Mouse (Mus musculus): ENCODE results near the gene Itprip. TPM values are rescaled to one million over a fixed set of nuclear protein-coding genes. Genes with fewer than 3 reads are reported as not detected.

Itprip gene
- 1 to 10 TPM; 1.0 to 1.2 TPM for total RNA-seq (2021)

- DNase-seq (ENCODE audit: extremely low spot score in 1 of 2, low spot score in 1 of 2) = peak; percentile 45 to 48
Observed at GRCm38 (mm10) chr19:47919126-47919965, at the start of gene Itprip, which contains the start of gene Cfap43. Gene Itprip (minus strand): TSS chr19:47919299. Gene Cfap43 (minus strand): TSS chr19:47919287.

GRCm38 (mm10) chr19:47958181-47958580 is 39.1 kb upstream of the Itprip start:
- no peak for DNase-seq (ENCODE audit: extremely low spot score in 1 of 2, low spot score in 1 of 2)

GRCm38 (mm10) chr19:47953169-47953568 is 34.1 kb upstream of the Itprip start:
- DNase-seq (ENCODE audit: extremely low spot score in 1 of 2, low spot score in 1 of 2) = no peak

- no peak for DNase-seq (ENCODE audit: extremely low spot score in 1 of 2, low spot score in 1 of 2)
Observed at GRCm38 (mm10) chr19:47950946-47951345, 31.8 kb upstream of the Itprip start.

GRCm38 (mm10) chr19:47946821-47947465 is 27.8 kb upstream of the Itprip start:
- no peak for DNase-seq (ENCODE audit: extremely low spot score in 1 of 2, low spot score in 1 of 2)

GRCm38 (mm10) chr19:47939361-47939760 is 20.3 kb upstream of the Itprip start:
- DNase-seq (ENCODE audit: extremely low spot score in 1 of 2, low spot score in 1 of 2) = no peak

- DNase-seq (ENCODE audit: extremely low spot score in 1 of 2, low spot score in 1 of 2) = peak; percentile 29 to 34
Observed at GRCm38 (mm10) chr19:47937443-47938406, 18.6 kb upstream of the Itprip start, which contains the start of gene Cfap58. Gene Cfap58 (plus strand): TSS chr19:47937675.

- DNase-seq (ENCODE audit: extremely low spot score in 1 of 2, low spot score in 1 of 2) = no peak
Observed at GRCm38 (mm10) chr19:47936938-47937337, 17.8 kb upstream of the Itprip start.

GRCm38 (mm10) chr19:47936490-47936889 is 17.4 kb upstream of the Itprip start:
- no peak for DNase-seq (ENCODE audit: extremely low spot score in 1 of 2, low spot score in 1 of 2)

- DNase-seq (ENCODE audit: extremely low spot score in 1 of 2, low spot score in 1 of 2) = no peak
Observed at GRCm38 (mm10) chr19:47935530-47935929, 16.4 kb upstream of the Itprip start.

- DNase-seq (ENCODE audit: extremely low spot score in 1 of 2, low spot score in 1 of 2) = no peak
Observed at GRCm38 (mm10) chr19:47934636-47935238, 15.6 kb upstream of the Itprip start.

GRCm38 (mm10) chr19:47934146-47934545 is 15.0 kb upstream of the Itprip start:
- DNase-seq (ENCODE audit: extremely low spot score in 1 of 2, low spot score in 1 of 2) = no peak

- DNase-seq (ENCODE audit: extremely low spot score in 1 of 2, low spot score in 1 of 2) = no peak
Observed at GRCm38 (mm10) chr19:47931982-47932638, 13.0 kb upstream of the Itprip start.

GRCm38 (mm10) chr19:47929043-47929442 is 9.9 kb upstream of the Itprip start:
- no peak for DNase-seq (ENCODE audit: extremely low spot score in 1 of 2, low spot score in 1 of 2)

- no peak for DNase-seq (ENCODE audit: extremely low spot score in 1 of 2, low spot score in 1 of 2)
Observed at GRCm38 (mm10) chr19:47927032-47927431, 7.9 kb upstream of the Itprip start.

GRCm38 (mm10) chr19:47925819-47926218 is 6.7 kb upstream of the Itprip start:
- DNase-seq (ENCODE audit: extremely low spot score in 1 of 2, low spot score in 1 of 2) = no peak

- DNase-seq (ENCODE audit: extremely low spot score in 1 of 2, low spot score in 1 of 2) = no peak
Observed at GRCm38 (mm10) chr19:47919966-47920375, 872 bp upstream of the Itprip start.

GRCm38 (mm10) chr19:47918455-47919101 is 521 bp downstream of the Itprip start:
- DNase-seq (ENCODE audit: extremely low spot score in 1 of 2, low spot score in 1 of 2) = no peak

GRCm38 (mm10) chr19:47918016-47918415 is 1.1 kb downstream of the Itprip start:
- no peak for DNase-seq (ENCODE audit: extremely low spot score in 1 of 2, low spot score in 1 of 2)
